Mouse (Mus musculus): ENCODE data around the gene Sem1. TPM values are rescaled to one million over a fixed set of nuclear protein-coding genes. Genes with fewer than 3 reads are reported as not detected.
"Not testable (repeated sequence)": the region's sequence is repeated elsewhere in the genome, so short reads cannot be mapped to it uniquely, and the experiment has no call there.

Sem1 gene
- total RNA-seq, 2 experiments from 2014 or later, result 92.0 to 96.7 TPM

DNA sequence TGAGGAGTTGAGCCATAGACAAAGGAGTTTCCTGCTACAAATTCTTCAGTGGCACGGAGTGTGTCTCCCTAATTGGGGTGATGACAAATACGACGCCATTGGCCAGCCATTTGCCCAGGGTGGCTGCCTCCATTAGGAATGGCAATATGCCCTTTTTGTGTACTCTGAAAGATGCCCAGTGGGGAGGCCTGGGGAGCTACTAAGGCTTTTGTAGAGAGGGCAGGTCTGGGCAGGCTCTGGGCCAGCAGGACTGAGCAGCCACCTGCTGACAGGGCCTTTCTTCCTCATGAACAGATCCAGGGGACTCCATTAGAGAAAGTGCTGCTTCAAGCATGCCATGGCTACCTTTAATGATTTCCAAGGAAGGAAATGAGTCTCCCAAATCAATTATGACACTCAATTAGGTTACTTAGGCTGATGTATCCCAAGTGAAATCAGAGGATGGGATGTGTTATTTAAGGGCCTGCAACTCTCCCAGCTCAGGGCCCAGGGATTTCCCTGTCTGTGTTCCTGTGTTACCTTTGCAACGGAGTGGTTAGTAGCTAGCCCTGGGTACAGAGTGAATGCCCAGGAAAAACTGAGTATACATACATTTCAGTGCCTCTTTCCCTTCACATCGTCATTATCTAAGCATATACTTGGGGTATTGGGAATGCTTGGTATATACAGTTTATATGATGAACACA lies 41.5 kb downstream of the Sem1 start:
- no peak for DNase-seq
- intact Hi-C loops (cut with DNase I), result no loop called here

GRCm38 (mm10) chr6:6536359-6536758 lies 42.1 kb downstream of the Sem1 start:
- DNase-seq; intact Hi-C loops (cut with DNase I): not testable (repeated sequence)
